Mouse (Mus musculus) kidney, postnatal 0 days (tissue): Measurements from ENCODE around the gene Chmp1a. TPM values are rescaled to one million over a fixed set of nuclear protein-coding genes. Genes with fewer than 3 reads are reported as not detected.

Experiments
- ATAC-seq: fragments of 200-750 bp; cut with Nextera tagmentation; replicated peaks from 2 replicates; pipeline ENCODE4 v1.8.0; 2017; ENCODE audit warnings: low read depth, moderate number of reproducible peaks, moderate TSS enrichment, moderate library complexity; ENCODE audit not compliant: low FRiP score
- DNase-seq: peaks from one replicate; pipeline ENCODE4 v3.0.0-alpha.2; 2016; ENCODE audit warnings: low spot score
- H3K27ac ChIP-seq: fragments of 300-500 bp; sonication (generic); 2 replicates; pipeline ENCODE4 v1.5.1; 2014; ENCODE audit warnings: mild to moderate bottlenecking
- H3K27me3 ChIP-seq: fragments of 300-500 bp; sonication (generic); 2 replicates; pipeline ENCODE4 v1.6.1; 2014; ENCODE audit warnings: low read length, mixed read lengths; ENCODE audit not compliant: insufficient read depth
- H3K36me3 ChIP-seq: fragments of 300-500 bp; sonication (generic); 2 replicates; pipeline ENCODE4 v1.6.1; 2014; ENCODE audit warnings: low read length, mixed read lengths; ENCODE audit not compliant: insufficient read depth
- H3K4me1 ChIP-seq: fragments of 300-500 bp; sonication (generic); replicated peaks from 2 replicates; pipeline ENCODE4 v1.6.1; 2014; ENCODE audit warnings: antibody characterized with exemption, low read length, mixed read lengths; ENCODE audit not compliant: insufficient read depth
- H3K4me2 ChIP-seq: fragments of 300-500 bp; sonication (generic); 2 replicates; pipeline ENCODE4 v1.6.1; 2014; ENCODE audit warnings: mild to moderate bottlenecking, low read length, moderate library complexity, mixed read lengths
- H3K4me3 ChIP-seq: fragments of 300-500 bp; sonication (generic); replicated peaks from 2 replicates; pipeline ENCODE4 v1.5.1; 2014; ENCODE audit warnings: low read depth, low read length
- H3K9ac ChIP-seq: fragments of 300-500 bp; sonication (generic); 2 replicates; pipeline ENCODE4 v1.6.1; 2014; ENCODE audit warnings: low read depth, low read length
- H3K9me3 ChIP-seq: fragments of 300-500 bp; sonication (generic); replicated peaks from 2 replicates; pipeline ENCODE4 v1.6.1; 2016; ENCODE audit warnings: low read length, inconsistent platforms, mixed read lengths
- CTCF ChIP-seq: IDR thresholded peaks from 2 replicates; pipeline ENCODE4 v1.5.1; 2016; ENCODE audit warnings: antibody characterized with exemption, low read depth, mild to moderate bottlenecking, moderate library complexity
- WGBS: fragments of 180-500 bp; shearing (Covaris S2); extraction: QIAGEN DNeasy Blood & Tissue Kit; methylation state at CpG from one replicate; pipeline ENCODE4 v1.1.7; 2014; 5-methylcytosine and 5-hydroxymethylcytosine counted together
- polyA plus RNA-seq: library from polyadenylated mRNA; unstranded; fragments of >200 nt; fragmentation: Nextera tagmentation; extraction: Ambion mirVana; gene quantifications from 2 replicates; pipeline ENCODE4 v1.2.1, GENCODE M21; 2015

Gene Chmp1a
- polyA plus RNA-seq, 1 experiment from 2014 or later: 126 TPM

DNA sequence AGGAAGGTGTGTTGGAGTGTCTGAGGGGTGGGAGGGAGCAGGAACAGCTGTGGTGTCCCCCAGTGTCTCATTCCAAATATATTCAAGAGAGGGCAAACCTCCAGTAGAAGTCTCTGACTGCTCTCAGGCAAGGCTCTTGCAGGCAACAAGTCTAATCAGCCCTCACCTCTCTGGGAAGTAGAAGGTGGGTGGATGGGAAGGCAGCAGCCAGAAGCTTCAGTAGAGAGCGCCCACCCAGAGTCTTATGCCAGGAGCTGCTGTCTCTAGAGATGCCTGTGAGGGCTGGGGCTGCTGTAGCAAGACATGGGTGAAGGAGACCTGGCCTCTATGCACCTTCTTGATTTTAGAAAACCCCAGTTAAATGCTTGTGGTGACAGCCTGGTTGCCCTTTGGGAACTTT is 15.9 kb upstream of the Chmp1a start:
- Histone ChIP-seq H3K27me3 (no peaks in the 10 kb centered on the region), H3K4me1 (peaks cover 8% of the 10 kb centered on the region; the same call in 1 of the 2 replicates), H3K9me3 (no peaks in the 10 kb centered on the region), H3K27ac (no peak overlapping the region), H3K9ac (no peak overlapping the region), H3K4me3 (no peak overlapping the region), H3K4me2 (no peak overlapping the region), H3K36me3 (0 out of 2 replicates have a peak, but pooled peaks cover 5% of the 10 kb centered on the region)
- 93% methylated on average over 1 of the region's 1 CpGs for WGBS
- no peak for TF ChIP-seq CTCF
- DNase-seq: no peak
- ATAC-seq: no peak

DNA sequence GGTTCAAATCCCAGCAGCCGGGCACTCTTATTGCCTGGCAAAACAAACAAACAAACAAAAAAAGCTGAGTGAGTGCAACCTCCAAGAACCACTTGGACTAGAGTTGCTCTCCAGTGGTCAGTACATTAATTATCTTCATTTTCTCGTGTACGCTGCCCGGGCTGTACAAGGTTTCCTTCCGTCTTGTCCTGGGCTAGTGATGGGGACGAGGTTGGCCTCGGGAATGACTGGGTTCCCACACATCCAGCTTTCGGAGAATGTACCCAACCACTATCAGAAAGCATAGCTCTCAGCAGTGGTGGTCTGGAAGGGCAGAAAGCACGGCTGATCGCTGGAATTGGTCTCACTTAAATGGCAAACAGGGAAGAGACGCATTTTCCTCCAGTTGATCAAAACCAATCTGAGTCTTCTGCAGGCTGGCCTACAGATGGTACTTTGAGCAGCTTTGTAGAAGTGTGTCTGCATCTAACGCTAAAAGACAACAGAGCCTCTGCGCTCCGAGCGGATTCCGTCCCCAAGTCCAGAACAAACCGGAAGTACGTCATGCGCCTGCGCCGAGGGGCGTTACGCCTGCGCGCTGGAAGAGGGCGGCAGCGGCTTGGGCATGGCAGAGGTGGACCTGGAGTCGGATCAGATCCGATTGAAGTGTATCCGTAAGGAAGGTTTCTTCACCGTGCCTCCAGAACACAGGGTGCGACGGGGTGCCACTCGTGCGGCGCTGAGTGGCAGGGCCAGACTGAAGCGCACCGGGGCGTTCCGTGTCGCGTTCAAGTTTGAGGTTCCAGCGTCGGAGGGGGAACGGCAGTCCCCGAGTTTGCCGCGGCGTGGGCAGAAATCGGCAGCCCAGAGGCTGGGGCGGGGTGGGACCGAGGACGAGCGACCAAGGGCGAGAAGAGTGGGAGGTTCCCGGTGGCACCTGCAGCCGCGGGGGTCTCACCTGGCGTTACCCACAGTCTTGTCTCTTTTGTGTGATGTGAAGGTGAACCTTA is 12.0 kb upstream of the Chmp1a start, which contains the start of gene Cdk10:
Gene Cdk10 (plus strand): TSS at position 565 of the 989 bp plus-strand sequence.
- Histone ChIP-seq H3K36me3 (0 out of 2 replicates have a peak, but pooled peaks cover 5% of the 10 kb centered on the region), H3K4me1 (peaks cover 8% of the 10 kb centered on the region; the same call in 1 of the 2 replicates), H3K9ac (peak within 1 kb of the TSS; percentile 73), H3K4me3 (peak within 1 kb of the TSS; percentile 62), H3K4me2 (peak within 1 kb of the TSS; percentile 91), H3K27ac (peak within 1 kb of the TSS; percentile 90), H3K9me3 (no peaks in the 10 kb centered on the region), H3K27me3 (no peaks in the 10 kb centered on the region)
- peak; percentile 76 for ATAC-seq
- peak; percentile 94 for DNase-seq
- 1% methylated on average over 59 of the region's 59 CpGs for WGBS
- peak; percentile 5; the same call in 1 of the 2 replicates for TF ChIP-seq CTCF

DNA sequence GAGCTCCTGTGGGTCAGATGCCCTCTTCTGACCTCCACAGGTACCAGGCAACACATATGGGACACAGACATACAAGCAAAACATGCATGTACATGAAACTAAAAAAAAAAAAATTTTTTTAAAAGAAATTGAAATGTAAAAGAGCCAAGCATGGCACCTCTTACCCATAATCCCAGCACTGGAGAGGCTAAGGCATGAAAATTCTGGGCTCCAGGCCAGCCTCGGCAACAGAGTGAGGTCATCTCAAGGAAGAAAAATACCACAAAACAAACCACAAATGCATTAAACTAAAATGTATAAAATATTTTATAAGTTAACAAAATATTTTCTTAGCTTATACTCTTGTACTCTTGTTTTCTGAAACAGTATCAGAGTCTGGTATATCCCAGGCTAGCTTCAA is 8.4 kb upstream of the Chmp1a start:
- H3K4me2 ChIP-seq: no peak overlapping the region
- no peak for TF ChIP-seq CTCF
- H3K36me3 ChIP-seq: no peaks in the 10 kb centered on the region
- no peak overlapping the region for H3K4me3 ChIP-seq
- H3K9me3 ChIP-seq: no peaks in the 10 kb centered on the region
- H3K27me3 ChIP-seq: no peaks in the 10 kb centered on the region
- peaks cover 8% of the 10 kb centered on the region; the same call in 1 of the 2 replicates for H3K4me1 ChIP-seq
- DNase-seq: no peak
- no peak overlapping the region for H3K9ac ChIP-seq
- WGBS: 79% methylated on average over 1 of the region's 1 CpGs
- no peak for ATAC-seq
- H3K27ac ChIP-seq: no peak overlapping the region

DNA sequence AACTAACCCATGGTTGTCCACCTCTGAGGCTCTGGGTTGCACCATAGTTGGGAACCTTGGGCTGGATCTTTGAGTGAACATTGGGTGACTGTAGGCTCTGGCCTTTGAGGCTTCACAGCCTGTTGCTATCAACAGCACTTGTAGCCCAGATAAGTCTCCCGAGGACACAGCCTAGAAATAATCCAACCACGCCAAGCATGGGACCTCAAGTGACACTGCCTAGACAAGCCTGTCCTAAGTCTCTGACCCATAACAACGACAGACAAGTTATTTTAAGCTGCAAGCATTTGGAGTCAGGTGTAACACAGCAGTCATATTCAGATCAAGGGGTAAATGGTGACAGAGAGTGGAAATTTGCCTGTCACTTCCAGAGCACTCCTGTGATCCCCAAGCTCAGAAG is 2.9 kb upstream of the Chmp1a start:
- Histone ChIP-seq H3K27ac (no peak overlapping the region), H3K27me3 (no peaks in the 10 kb centered on the region), H3K4me2 (no peak overlapping the region), H3K4me1 (peaks cover 14% of the 10 kb centered on the region), H3K9me3 (no peaks in the 10 kb centered on the region), H3K9ac (no peak overlapping the region), H3K36me3 (no peaks in the 10 kb centered on the region), H3K4me3 (no peak overlapping the region)
- WGBS: 70% methylated on average over 3 of the region's 3 CpGs
- ATAC-seq: no peak
- TF ChIP-seq CTCF: no peak
- no peak for DNase-seq

DNA sequence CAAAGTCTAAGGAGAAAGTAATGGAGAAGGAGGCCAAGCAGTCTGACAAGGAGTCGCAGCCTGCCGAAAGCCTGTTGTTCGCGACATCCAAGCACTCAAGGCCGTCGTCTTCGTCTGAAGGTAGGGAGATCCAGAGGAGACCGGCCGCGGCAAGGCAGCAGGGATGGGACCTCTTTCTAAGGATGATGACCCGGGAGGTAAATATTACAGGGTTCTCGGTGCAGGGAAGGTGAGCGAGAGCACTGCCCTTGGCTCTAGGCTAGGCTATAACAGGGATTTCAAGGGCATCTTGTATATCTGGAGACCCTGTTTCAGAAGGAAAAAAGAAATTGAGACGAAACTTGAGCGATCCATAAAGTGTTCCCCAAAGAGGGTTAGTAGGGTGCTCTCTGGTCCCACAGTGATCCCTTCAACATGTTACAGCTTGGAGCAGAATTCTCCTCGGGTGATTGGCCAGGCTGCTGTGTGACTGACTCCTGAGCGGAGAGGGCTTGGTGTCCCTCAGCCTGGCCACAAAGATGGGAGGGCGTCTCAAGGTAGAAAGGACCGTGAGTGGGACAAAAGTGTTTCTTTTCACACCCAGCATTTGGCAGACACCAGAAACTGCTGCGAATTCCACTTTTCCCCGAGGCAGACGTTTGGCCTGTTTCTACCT is 682 bp upstream of the Chmp1a start:
- H3K27ac ChIP-seq: peak overlapping the region; percentile 78
- ATAC-seq: peak; percentile 21; the same call in 1 of the 2 replicates
- WGBS: 6% methylated on average over 22 of the region's 22 CpGs

DNA sequence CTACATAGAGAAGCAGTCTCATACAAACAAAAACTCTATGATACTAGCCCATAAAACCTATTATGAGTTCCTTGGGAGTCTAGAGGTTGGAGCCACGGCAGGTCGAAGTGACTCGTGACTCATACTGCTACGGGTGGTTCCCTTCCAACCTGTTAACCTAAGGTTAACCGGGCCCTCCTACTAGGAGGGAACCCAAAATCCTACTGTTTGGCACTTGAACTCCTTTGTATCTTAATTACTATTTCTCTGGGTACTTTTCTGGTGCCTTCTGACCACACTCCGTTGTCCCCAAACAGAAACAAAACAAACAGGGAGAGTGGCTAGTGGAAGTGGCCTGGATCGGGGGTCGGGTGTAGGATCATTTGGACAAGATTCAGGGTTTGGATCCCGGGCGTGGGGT is 687 bp downstream of the Chmp1a start:
- ATAC-seq (no peak), DNase-seq (no peak)
- Histone ChIP-seq H3K27me3 (no peaks in the 10 kb centered on the region), H3K27ac (peak overlapping the region; percentile 80), H3K36me3 (peaks cover 17% of the 10 kb centered on the region), H3K9me3 (no peaks in the 10 kb centered on the region), H3K9ac (peak overlapping the region; percentile 97), H3K4me2 (peak overlapping the region; percentile 88), H3K4me3 (peak overlapping the region; percentile 95), H3K4me1 (peaks cover 14% of the 10 kb centered on the region)
- no peak for TF ChIP-seq CTCF
- 31% methylated on average over 10 of the region's 10 CpGs for WGBS

More for the DNA sequence above, 682 bp upstream of the Chmp1a start:
- Histone ChIP-seq H3K9ac (peak overlapping the region; percentile 97), H3K4me1 (peaks cover 14% of the 10 kb centered on the region), H3K4me3 (peak overlapping the region; percentile 95), H3K4me2 (peak overlapping the region; percentile 88), H3K36me3 (0 out of 2 replicates have a peak, but pooled peaks cover 3% of the 10 kb centered on the region), H3K27me3 (no peaks in the 10 kb centered on the region), H3K9me3 (no peaks in the 10 kb centered on the region)
- TF ChIP-seq CTCF: no peak
- peak; percentile 29 for DNase-seq
